Mouse (Mus musculus) cerebellum, adult (tissue): ENCODE measurements at regions not wholly inside any gene's neighbourhood (a gene's known extent, or its start where the extent isn't known, plus 50 kb on each side); places are given as distances from the start of the nearest gene placed in this dataset.

Experiments
- ATAC-seq: cut with Nextera tagmentation; 2 replicates; pipeline ENCODE4 v1.9.2; 2017; ENCODE audit warnings: mild to moderate bottlenecking, moderate library complexity, mixed read lengths; ENCODE audit not compliant: insufficient number of reproducible peaks, low FRiP score, low TSS enrichment

GRCm38 (mm10) chr6:11404101-11404500 lies 503.2 kb downstream of the Ndufa4 start:
- ATAC-seq = peak; percentile 61; the same call in 1 of the 2 replicates

DNA sequence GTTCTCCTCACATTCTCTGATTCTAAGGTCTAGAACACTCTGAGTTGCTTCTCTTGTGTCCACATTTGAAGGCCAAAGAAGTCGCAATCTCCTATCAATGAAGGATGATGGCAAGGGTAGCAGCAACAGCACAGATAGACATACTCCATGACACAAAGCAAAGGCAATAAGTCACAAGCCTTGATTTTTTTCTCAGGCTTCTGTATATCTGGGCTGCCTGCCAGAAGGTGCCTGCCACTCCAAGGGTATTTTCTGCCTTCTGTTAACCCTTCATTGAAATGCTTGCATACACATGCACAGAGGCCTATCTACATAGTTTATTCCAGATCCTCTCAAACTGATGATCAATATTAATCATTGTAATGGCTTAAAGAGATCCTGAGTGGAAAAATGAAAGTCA lies 548.2 kb downstream of the Ndufa4 start:
- ATAC-seq = no peak

- no peak for ATAC-seq
Measured at GRCm38 (mm10) chr6:11353599-11353998, 553.7 kb downstream of the Ndufa4 start.

DNA sequence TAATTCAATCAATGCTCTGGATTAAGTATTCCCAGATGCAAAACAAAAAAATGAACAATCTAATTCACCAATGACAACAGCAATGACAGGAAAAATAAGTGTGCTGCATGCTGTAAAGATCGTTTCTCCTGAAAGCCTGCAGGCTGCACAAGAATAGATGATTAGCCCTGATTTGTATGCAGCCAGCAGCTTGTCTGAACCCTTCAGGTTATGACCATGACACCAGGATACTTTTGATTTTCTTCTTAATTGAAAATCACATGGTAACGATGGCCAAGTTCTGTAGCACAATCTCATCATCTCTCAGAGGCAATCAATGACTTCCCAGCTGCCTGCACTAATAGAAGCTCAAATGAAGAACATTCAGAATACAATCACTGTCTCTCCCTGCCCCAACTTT lies 573.2 kb downstream of the Ndufa4 start:
- no peak for ATAC-seq

DNA sequence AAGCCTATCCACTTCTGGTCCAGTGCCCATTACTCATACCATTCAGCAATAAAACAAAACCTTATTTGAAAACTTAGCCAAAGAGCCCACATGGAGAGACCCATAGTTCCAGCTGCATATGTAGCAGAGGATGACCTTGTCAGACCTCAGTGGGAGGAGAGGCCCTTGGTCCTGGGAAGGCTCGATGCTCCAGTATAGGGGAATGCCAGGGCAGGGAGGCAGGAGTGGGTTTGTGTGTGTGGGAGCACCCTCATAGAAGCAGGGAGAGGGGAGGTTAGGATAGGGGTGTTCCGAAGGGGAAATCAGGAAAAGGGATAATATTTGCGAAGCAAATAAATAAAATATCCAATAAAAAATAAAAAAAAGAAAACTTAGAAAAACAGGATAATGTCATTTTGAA lies 593.6 kb downstream of the Ndufa4 start:
- ATAC-seq = no peak

DNA sequence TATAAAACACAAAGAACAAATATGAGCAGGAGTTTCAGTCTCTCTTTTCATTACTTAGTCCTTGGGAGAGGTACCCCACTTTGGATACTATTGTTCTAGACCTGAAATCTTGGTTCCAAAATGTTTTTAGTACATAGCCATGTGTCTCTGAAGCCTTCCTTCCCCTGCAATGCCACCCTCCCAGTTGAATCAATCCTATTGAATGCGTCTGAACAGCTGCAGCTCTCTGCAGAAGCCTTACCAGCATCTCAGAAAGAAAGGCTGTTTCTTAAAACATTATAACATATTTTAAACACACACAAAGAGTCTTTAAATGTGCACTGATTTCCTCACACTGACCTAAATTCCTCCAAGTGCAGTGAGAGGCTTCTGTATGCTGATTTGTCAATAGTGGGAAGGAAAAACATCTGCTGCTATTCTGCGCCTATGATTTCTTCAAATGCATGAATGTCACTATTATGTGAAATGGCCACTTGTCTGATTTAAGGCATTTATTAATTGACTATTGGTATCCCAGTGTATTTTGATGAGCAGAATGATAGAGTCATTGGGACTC lies 601.2 kb downstream of the Ndufa4 start:
- ATAC-seq = no peak

DNA sequence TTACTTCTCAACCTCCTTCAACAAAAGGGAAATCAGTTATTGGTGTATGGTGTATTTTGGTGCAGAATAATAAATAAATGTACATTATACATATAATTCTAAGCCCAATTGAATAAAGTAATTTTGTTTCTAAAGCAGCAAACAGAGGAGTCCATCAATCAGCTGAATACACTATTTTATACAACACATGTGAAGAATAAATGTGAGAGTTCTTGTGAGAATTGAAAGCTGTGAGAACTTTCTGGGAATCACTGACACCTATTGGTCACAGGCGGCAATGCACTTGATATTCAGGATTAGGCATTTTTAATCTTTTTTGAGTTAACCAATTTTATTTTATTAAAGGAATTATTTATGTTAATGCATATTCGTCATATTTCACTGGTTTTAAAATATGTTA lies 623.3 kb downstream of the Ndufa4 start:
- ATAC-seq = no peak

DNA sequence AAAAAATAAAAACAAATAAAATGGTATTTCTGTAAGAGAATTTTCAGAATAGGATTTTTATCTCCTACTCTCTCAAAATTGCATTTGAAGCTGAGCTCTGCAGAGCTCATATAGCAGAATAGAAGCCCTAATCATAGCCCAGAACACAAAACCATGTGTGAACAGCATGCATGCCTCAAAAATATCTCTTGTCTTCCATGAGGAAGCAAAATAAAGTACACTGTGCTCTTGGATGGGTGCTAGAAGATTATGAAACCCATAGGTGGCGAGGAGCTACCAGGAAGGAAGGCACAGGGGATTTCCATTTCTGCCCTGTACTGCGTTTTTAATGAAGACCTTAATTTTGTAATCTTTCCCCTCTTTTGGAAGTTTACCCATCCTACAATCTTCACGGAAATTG lies 632.1 kb downstream of the Ndufa4 start:
- no peak for ATAC-seq
